In genomic region chr13:42884725-42885115, GRCm38 (mm10) we compare ENCODE assay signal across 18 mouse cellular contexts.
DNase-seq lines count a peak whose midpoint lies in the region; ATAC-seq and TF ChIP-seq lines count a peak whose summit lies in the region.
"Had no signal": no experiment of that assay in that cellular context is flagged by ENCODE, and none has a peak within 500 bp of the region (broad histone marks: within the 10 kb centered on the region; RNA-seq: fewer than 3 reads in every experiment).

No protein-coding gene starts in this region.

- no peaks in the 10 kb centered on the region for H3K4me1 ChIP-seq in kidney, adult 2 months (ENCODE audit: control insufficient read depth, insufficient read depth, low read length)
- no peaks in the 10 kb centered on the region for H3K4me1 ChIP-seq in liver, adult 2 months (ENCODE audit: control insufficient read depth, insufficient read depth, low read length)
- no peaks in the 10 kb centered on the region for H3K4me1 ChIP-seq in liver, embryonic 12.5 days
- H3K4me1 ChIP-seq in lung, postnatal 0 days (ENCODE audit: insufficient read depth, low read depth, low read length), result peaks cover 12% of the 10 kb centered on the region; the same call in 1 of the 2 replicates
- H3K4me1 ChIP-seq in midbrain, embryonic 13.5 days (replicated peaks), result no peaks in the 10 kb centered on the region
- H3K4me1 ChIP-seq: forebrain, embryonic 13.5 days had no signal

- DNase-seq in kidney, adult 2 months, result peak; percentile 10
- DNase-seq in kidney, postnatal 36 days, result no peak
- peak; percentile 16 for DNase-seq in liver, adult 2 months (ENCODE audit: extremely low read depth, low read depth, low spot score)
- DNase-seq in lung, postnatal 0 days (ENCODE audit: low spot score), result peak; percentile 72
- DNase-seq in lung, postnatal 10 days, result no peak
- DNase-seq in lung, postnatal 25 days (ENCODE audit: low spot score), result peak; percentile 50
- DNase-seq: adrenal gland, postnatal 25 days; cerebellum, adult 18-20 months; cerebellum, adult 9-11 months; cerebellum, postnatal 36 days; forebrain, postnatal 0 days; gastrocnemius, postnatal 36 days had no signal

- TF ChIP-seq EP300 in lung, postnatal 0 days (IDR thresholded peaks at IDR 0.05), result peak; percentile 79

- ATAC-seq in liver, embryonic 12.5 days, result no peak
- ATAC-seq in lung, postnatal 0 days, result peak; percentile 64
- no peak for ATAC-seq in midbrain, embryonic 13.5 days
- ATAC-seq: forebrain, embryonic 13.5 days; forebrain, postnatal 0 days had no signal

- no peaks in the 10 kb centered on the region for H3K27me3 ChIP-seq in kidney, adult 2 months (replicated peaks; ENCODE audit: control insufficient read depth, insufficient read depth, low read length)
- H3K27me3 ChIP-seq in liver, adult 2 months (ENCODE audit: control insufficient read depth, insufficient read depth, low read length), result no peaks in the 10 kb centered on the region
- H3K27me3 ChIP-seq in liver, embryonic 12.5 days (replicated peaks), result no peaks in the 10 kb centered on the region
- no peaks in the 10 kb centered on the region for H3K27me3 ChIP-seq in lung, postnatal 0 days (replicated peaks; ENCODE audit: insufficient read depth, low read length)
- H3K27me3 ChIP-seq in midbrain, embryonic 13.5 days, result no peaks in the 10 kb centered on the region
- H3K27me3 ChIP-seq: CH12.LX; forebrain, embryonic 13.5 days; heart, embryonic 13.5 days had no signal

- H3K9ac ChIP-seq in liver, adult 2 months (ENCODE audit: low read depth, low read length), result no peak overlapping the region
- H3K9ac ChIP-seq in liver, embryonic 12.5 days, result no peak overlapping the region
- H3K9ac ChIP-seq in lung, postnatal 0 days (replicated peaks; ENCODE audit: low read depth), result no peak overlapping the region
- no peak overlapping the region for H3K9ac ChIP-seq in midbrain, embryonic 13.5 days (replicated peaks)
- H3K9ac ChIP-seq: forebrain, embryonic 13.5 days; forebrain, postnatal 0 days; heart, embryonic 13.5 days had no signal

- H3K9me3 ChIP-seq in liver, embryonic 12.5 days (replicated peaks), result no peaks in the 10 kb centered on the region
- no peaks in the 10 kb centered on the region for H3K9me3 ChIP-seq in lung, postnatal 0 days (ENCODE audit: low read length)
- H3K9me3 ChIP-seq in midbrain, embryonic 13.5 days, result no peaks in the 10 kb centered on the region
- H3K9me3 ChIP-seq: embryonic facial prominence, embryonic 10.5 days; forebrain, embryonic 13.5 days; heart, embryonic 13.5 days had no signal

- TF ChIP-seq POLR2A in kidney, adult 2 months (IDR thresholded peaks at IDR 0.05; ENCODE audit: low read depth, low read length), result no peak
- no peak for TF ChIP-seq POLR2A in liver, adult 2 months (IDR thresholded peaks at IDR 0.05; ENCODE audit: extremely low read depth, insufficient read depth, low read length)

- TF ChIP-seq CTCF in kidney, adult 2 months (conservative IDR thresholded peaks at IDR 0.05; ENCODE audit: insufficient read depth, insufficient read length, low read depth, low read length), result no peak
- no peak for TF ChIP-seq CTCF in liver, adult 2 months (IDR thresholded peaks at IDR 0.05; ENCODE audit: low read depth, low read length)
- TF ChIP-seq CTCF in lung, postnatal 0 days (IDR thresholded peaks at IDR 0.05), result no peak

- no peak overlapping the region for H3K4me3 ChIP-seq in kidney, adult 2 months (ENCODE audit: insufficient read depth, low read depth, low read length)
- no peak overlapping the region for H3K4me3 ChIP-seq in liver, adult 2 months (ENCODE audit: insufficient read depth, low read depth, low read length)
- H3K4me3 ChIP-seq in liver, embryonic 12.5 days, result no peak overlapping the region
- H3K4me3 ChIP-seq in lung, postnatal 0 days (ENCODE audit: low read depth, low read length), result no peak overlapping the region
- no peak overlapping the region for H3K4me3 ChIP-seq in midbrain, embryonic 13.5 days (replicated peaks)
- H3K4me3 ChIP-seq: embryonic facial prominence, embryonic 10.5 days; forebrain, embryonic 13.5 days; heart, embryonic 13.5 days had no signal

- no peak overlapping the region for H3K27ac ChIP-seq in kidney, adult 2 months (ENCODE audit: insufficient read depth, low read depth, low read length)
- no peak overlapping the region for H3K27ac ChIP-seq in liver, adult 2 months (replicated peaks; ENCODE audit: insufficient read depth, low read depth, low read length)
- H3K27ac ChIP-seq in liver, embryonic 12.5 days, result no peak overlapping the region
- peak overlapping the region; percentile 83 for H3K27ac ChIP-seq in lung, postnatal 0 days (ENCODE audit: low read length)
- no peak overlapping the region for H3K27ac ChIP-seq in midbrain, embryonic 13.5 days
- H3K27ac ChIP-seq: embryonic facial prominence, embryonic 10.5 days; forebrain, embryonic 13.5 days; heart, embryonic 13.5 days had no signal

- H3K36me3 ChIP-seq in kidney, adult 2 months (ENCODE audit: control insufficient read depth, insufficient read depth, low read length), result no peaks in the 10 kb centered on the region
- H3K36me3 ChIP-seq in liver, adult 2 months (ENCODE audit: control insufficient read depth, insufficient read depth, low read length), result no peaks in the 10 kb centered on the region
- H3K36me3 ChIP-seq in liver, embryonic 12.5 days, result no peaks in the 10 kb centered on the region
- H3K36me3 ChIP-seq in lung, postnatal 0 days (ENCODE audit: insufficient read depth, low read length), result no peaks in the 10 kb centered on the region
- no peaks in the 10 kb centered on the region for H3K36me3 ChIP-seq in midbrain, embryonic 13.5 days
- H3K36me3 ChIP-seq: embryonic facial prominence, embryonic 10.5 days; heart, embryonic 13.5 days had no signal

- H3K4me2 ChIP-seq in liver, embryonic 12.5 days, result no peak overlapping the region
- no peak overlapping the region for H3K4me2 ChIP-seq in lung, postnatal 0 days (replicated peaks; ENCODE audit: low read depth, low read length)
- H3K4me2 ChIP-seq in midbrain, embryonic 13.5 days (replicated peaks), result no peak overlapping the region
- H3K4me2 ChIP-seq: forebrain, embryonic 13.5 days had no signal

- H3K79me2 ChIP-seq in liver, adult 2 months (ENCODE audit: control insufficient read depth, insufficient read depth, low read length), result no peaks in the 10 kb centered on the region

- WGBS in kidney, adult 2 months, result 48% methylated on average over 1 of the region's 1 CpGs
- WGBS in liver, adult 2 months, result 28% methylated on average over 1 of the region's 1 CpGs
- 48% methylated on average over 1 of the region's 1 CpGs for WGBS in liver, embryonic 12.5 days (ENCODE audit: insufficient replicate concordance)
- WGBS in lung, postnatal 0 days, result 17% methylated on average over 1 of the region's 1 CpGs
- WGBS in midbrain, embryonic 13.5 days, result 71% methylated on average over 1 of the region's 1 CpGs

Comparison
In these comparisons a context has a peak if more than half of its experiments do, and no peak if none do; other contexts are left out.
1. DNase-seq: peak in kidney, adult 2 months (single experiment), liver, adult 2 months (single experiment), lung, postnatal 0 days (single experiment) and lung, postnatal 25 days (single experiment); none in kidney, postnatal 36 days (0 of 2) and lung, postnatal 10 days (single experiment).